Mouse (Mus musculus) ES-Bruce4 (cell line): Measurements from ENCODE around the gene Rad9b. TPM values are rescaled to one million over a fixed set of nuclear protein-coding genes. Genes with fewer than 3 reads are reported as not detected.
A peak's percentile ranks its signal among the peaks of the same experiment; 100 is the strongest.

Experiments used
- H3K27ac ChIP-seq: 2 replicates; pipeline ENCODE4 v1.5.1; 2012; ENCODE audit warnings: low read length, inconsistent platforms; ENCODE audit not compliant: insufficient read depth
- H3K27me3 ChIP-seq: 2 replicates; pipeline ENCODE4 v1.6.1; 2012; ENCODE audit warnings: mild to moderate bottlenecking, low read length, inconsistent platforms; ENCODE audit not compliant: control insufficient read depth, poor library complexity, insufficient read depth, severe bottlenecking
- H3K36me3 ChIP-seq: 2 replicates; pipeline ENCODE4 v1.6.1; 2012; ENCODE audit warnings: inconsistent platforms, mild to moderate bottlenecking, low read length, moderate library complexity; ENCODE audit not compliant: control insufficient read depth, poor library complexity, insufficient read depth, severe bottlenecking
- H3K4me1 ChIP-seq: one replicate; pipeline ENCODE4 v1.8.1; 2011; ENCODE audit warnings: low read length; ENCODE audit not compliant: control insufficient read depth, insufficient read depth
- H3K4me3 ChIP-seq: 2 replicates; pipeline ENCODE4 v1.5.1; 2011; ENCODE audit warnings: low read depth, mild to moderate bottlenecking, low read length
- H3K9ac ChIP-seq: 2 replicates; pipeline ENCODE4 v1.6.1; 2012; ENCODE audit warnings: low read depth, mild to moderate bottlenecking, inconsistent platforms; ENCODE audit not compliant: poor library complexity, severe bottlenecking
- H3K9me3 ChIP-seq: replicated peaks from 2 replicates; pipeline ENCODE4 v1.6.1; 2012; ENCODE audit warnings: mild to moderate bottlenecking, low read length, inconsistent platforms; ENCODE audit not compliant: control insufficient read depth, poor library complexity, insufficient read depth, severe bottlenecking
- CTCF ChIP-seq: IDR thresholded peaks from one replicate; pipeline ENCODE4 v1.8.1; 2011; ENCODE audit warnings: low read depth, low read length
- EP300 ChIP-seq: IDR thresholded peaks from 2 replicates; pipeline ENCODE4 v1.6.1; 2011; ENCODE audit warnings: low read depth, low read length; ENCODE audit not compliant: insufficient read depth
- POLR2A ChIP-seq: IDR thresholded peaks from one replicate; pipeline ENCODE4 v1.8.1; 2011; ENCODE audit warnings: low read length; ENCODE audit not compliant: insufficient read depth
- polyA plus RNA-seq: library from polyadenylated mRNA; stranded (reverse); fragments of >200 nt; gene quantifications from 2 replicates; pipeline ENCODE4 v1.2.4, GENCODE M21; 2011; ENCODE audit warnings: low read depth; ENCODE audit not compliant: missing spikeins, insufficient read depth, insufficient read length

The Rad9b gene
- polyA plus RNA-seq, 1 experiment, result 19.7 TPM

DNA sequence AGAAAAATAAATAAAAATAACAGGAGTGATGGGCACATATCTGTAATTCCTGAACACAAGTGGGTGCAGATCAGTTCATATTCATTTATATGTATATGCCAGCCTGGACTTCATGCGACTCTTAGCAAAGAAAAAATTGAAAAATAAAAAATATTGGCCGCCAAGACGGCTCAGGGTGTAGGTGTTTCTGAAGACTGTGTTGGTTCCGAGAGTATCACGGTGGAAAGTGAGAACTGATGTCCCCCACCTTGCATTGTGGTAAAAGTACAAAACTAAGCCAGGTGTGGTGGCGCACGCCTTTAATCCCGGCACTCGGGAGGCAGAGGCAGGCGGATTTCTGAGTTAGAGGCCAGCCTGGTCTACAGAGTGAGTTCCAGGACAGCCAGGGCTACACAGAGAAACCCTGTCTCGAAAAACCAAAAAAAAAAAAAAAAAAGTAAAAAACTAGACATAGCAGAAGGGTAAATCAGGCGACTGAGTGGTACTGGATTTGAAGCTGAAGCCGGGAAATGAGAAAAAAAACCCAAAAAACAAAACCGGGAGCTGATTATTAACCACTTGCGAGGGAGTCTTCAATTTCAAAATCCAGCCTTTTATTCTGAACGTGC is 37.2 kb upstream of the Rad9b start:
- Histone ChIP-seq H3K27me3 (no peaks in the 10 kb centered on the region), H3K4me1 (no peaks in the 10 kb centered on the region), H3K36me3 (no peaks in the 10 kb centered on the region), H3K4me3 (no peak overlapping the region), H3K27ac (no peak overlapping the region), H3K9ac (no peak overlapping the region), H3K9me3 (no peaks in the 10 kb centered on the region)
- TF ChIP-seq EP300 (no peak), CTCF (no peak), POLR2A (no peak)

DNA sequence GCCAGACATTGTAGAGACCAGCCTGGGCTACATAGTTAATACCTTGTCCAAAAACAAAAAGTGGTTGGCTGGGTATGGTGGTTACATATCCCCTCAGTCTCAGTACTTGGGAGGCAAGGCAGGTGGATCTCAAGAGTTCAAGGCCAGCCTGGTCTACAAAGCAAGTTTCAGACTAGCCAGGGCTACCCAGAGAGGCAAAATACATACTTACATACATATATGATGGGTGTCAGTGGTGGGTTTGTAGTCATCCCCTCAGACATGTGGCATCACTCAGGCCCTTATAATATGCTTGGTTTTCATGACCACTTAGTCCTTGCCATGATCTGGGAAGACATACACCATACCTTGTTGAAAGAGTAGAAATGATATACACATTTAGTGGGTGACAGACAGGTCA is 36.6 kb upstream of the Rad9b start:
- H3K9ac ChIP-seq, result no peak overlapping the region
- no peak for TF ChIP-seq EP300
- no peaks in the 10 kb centered on the region for H3K27me3 ChIP-seq
- no peak overlapping the region for H3K27ac ChIP-seq
- H3K36me3 ChIP-seq, result no peaks in the 10 kb centered on the region
- no peaks in the 10 kb centered on the region for H3K9me3 ChIP-seq
- H3K4me3 ChIP-seq, result no peak overlapping the region
- H3K4me1 ChIP-seq, result no peaks in the 10 kb centered on the region

DNA sequence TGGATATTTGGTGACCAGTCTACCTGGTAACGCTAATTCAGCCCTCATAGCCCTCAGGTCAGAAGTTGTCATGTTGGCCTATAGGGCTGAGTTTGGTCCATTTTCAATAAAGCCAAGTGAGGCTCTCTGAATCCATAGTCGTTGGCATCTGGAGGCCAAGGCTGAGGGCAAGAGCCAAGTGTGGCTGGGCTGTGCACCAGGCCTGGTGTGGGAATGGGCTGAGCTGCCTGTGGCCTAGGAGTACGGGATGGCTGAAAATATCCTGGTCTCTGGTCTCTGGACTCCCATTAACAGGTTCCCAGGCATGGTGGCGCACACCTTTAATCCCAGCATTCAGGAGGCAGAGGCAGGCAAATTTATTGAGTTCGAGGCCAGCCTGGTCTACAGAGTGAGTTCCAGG is 36.0 kb upstream of the Rad9b start:
- no peaks in the 10 kb centered on the region for H3K9me3 ChIP-seq
- no peaks in the 10 kb centered on the region for H3K27me3 ChIP-seq
- TF ChIP-seq POLR2A, result no peak
- no peak for TF ChIP-seq CTCF
- TF ChIP-seq EP300, result no peak
- no peak overlapping the region for H3K9ac ChIP-seq
- no peak overlapping the region for H3K4me3 ChIP-seq
- no peaks in the 10 kb centered on the region for H3K4me1 ChIP-seq
- no peaks in the 10 kb centered on the region for H3K36me3 ChIP-seq
- no peak overlapping the region for H3K27ac ChIP-seq

DNA sequence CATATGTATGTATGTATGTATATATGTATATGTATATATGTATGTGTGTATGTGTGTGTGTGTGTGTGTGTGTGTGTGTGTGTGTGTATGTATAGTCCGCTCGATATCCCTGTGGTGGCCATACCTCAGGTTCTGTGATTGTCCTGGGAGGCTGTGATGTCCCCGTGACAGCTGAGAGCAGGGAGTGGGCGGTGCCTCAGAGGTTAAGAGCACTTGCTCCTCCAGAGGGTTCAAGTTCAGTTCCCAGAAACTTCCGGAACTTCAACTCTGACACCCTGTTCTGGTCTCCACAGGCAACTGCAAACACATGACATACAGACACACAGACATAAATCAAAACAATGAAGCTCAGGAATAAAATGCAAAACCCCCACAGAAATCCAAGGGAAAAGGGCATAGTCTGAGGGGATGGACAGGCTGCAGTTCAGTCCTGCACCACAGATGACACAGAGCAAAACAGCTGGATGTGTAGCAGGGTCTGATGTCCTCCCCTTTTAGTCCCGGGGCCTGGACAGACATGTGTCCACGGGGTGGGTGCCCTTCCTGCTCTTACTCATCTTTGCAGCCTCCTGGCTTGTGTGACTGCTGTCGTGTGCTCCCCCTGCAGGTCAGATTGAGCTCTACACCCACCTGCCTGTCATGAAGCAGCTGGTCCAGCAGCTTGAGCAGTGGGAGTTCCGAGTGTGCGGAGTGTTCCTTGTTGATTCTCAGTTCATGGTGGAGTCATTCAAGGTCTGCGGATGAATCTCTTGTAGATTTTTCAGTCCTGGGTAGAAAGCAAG is 25.5 kb upstream of the Rad9b start:
- Histone ChIP-seq H3K9ac (no peak overlapping the region), H3K4me3 (no peak overlapping the region), H3K27ac (no peak overlapping the region), H3K9me3 (no peaks in the 10 kb centered on the region), H3K36me3 (peaks cover 27% of the 10 kb centered on the region), H3K27me3 (no peaks in the 10 kb centered on the region), H3K4me1 (no peaks in the 10 kb centered on the region)
- no peak for TF ChIP-seq POLR2A
- TF ChIP-seq EP300, result no peak
- peak; percentile 98 for TF ChIP-seq CTCF

DNA sequence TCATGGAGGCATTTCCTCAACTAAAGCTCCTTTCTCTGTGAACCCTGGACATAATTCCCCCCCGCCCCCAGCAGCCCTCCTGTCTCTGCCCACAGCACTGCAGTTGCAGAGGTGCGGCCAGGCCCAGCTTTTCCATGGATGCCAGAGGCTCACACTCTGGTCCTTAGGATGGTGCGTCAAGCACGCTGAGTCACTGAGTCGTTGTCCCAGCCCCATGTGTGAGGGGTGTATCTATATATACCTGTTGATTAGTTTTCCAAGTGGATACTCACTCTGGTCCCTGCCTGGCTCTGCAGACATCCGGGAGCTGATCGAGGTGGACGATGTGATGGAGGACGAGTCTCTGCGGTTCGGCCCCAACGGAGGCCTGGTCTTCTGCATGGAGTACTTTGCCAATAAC is 24.1 kb upstream of the Rad9b start:
- no peak overlapping the region for H3K4me3 ChIP-seq
- H3K27ac ChIP-seq, result no peak overlapping the region
- H3K9me3 ChIP-seq, result no peaks in the 10 kb centered on the region
- H3K36me3 ChIP-seq, result peaks cover 30% of the 10 kb centered on the region
- no peaks in the 10 kb centered on the region for H3K4me1 ChIP-seq
- no peaks in the 10 kb centered on the region for H3K27me3 ChIP-seq
- H3K9ac ChIP-seq, result no peak overlapping the region
- TF ChIP-seq EP300, result no peak
- no peak for TF ChIP-seq POLR2A
- TF ChIP-seq CTCF, result no peak

DNA sequence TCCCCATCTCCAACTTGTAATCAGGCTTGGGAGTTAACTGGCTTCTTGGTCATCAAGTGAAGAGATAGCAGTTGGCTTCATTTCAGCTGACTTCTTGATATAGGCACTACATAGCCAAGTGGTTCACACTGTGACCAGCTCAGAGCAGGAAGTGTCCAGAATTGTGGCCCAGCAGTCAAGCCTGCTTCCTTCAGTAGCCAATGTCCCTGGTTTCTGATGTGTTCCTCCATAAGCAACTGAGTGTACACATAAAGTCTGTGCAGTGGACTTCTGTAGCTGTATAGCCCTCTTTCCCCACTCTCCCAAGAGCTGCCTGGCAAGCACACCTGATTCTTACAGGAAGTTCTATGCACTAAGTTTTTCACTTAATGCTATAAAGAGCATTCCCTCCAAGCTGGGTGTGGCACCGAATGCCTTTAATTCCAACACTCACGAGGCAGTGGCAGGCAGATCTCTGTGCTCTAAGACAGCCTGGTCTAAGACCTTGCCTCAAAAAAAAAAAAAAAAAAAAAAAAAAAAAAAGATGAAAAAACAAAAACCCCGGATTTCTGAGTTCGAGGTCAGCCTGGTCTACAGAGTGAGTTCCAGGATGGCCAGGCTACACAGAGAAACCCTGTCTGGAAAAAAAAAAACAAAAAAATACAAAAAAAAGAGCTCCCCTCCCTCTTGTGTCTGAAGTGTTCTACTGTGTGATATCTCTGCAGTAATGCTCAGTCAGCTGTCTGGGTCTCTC is 23.2 kb upstream of the Rad9b start:
- TF ChIP-seq POLR2A, result no peak
- no peak for TF ChIP-seq CTCF
- no peak for TF ChIP-seq EP300
- Histone ChIP-seq H3K27ac (no peak overlapping the region), H3K36me3 (peaks cover 30% of the 10 kb centered on the region), H3K4me1 (no peaks in the 10 kb centered on the region), H3K27me3 (no peaks in the 10 kb centered on the region), H3K4me3 (no peak overlapping the region), H3K9ac (no peak overlapping the region), H3K9me3 (no peaks in the 10 kb centered on the region)
